Mouse (Mus musculus) urinary bladder, adult 18-20 months (tissue): Measurements from ENCODE around the gene Gys1.
A peak's percentile ranks its signal among the peaks of the same experiment; 100 is the strongest.

Source experiments
- DNase-seq, 2 experiments: peaks; one replicate each; pipeline ENCODE4 v3.0.0; 2022; ENCODE audit warnings: low spot score in 2 of 2, mixed read lengths in 2 of 2

Gene Gys1

DNA sequence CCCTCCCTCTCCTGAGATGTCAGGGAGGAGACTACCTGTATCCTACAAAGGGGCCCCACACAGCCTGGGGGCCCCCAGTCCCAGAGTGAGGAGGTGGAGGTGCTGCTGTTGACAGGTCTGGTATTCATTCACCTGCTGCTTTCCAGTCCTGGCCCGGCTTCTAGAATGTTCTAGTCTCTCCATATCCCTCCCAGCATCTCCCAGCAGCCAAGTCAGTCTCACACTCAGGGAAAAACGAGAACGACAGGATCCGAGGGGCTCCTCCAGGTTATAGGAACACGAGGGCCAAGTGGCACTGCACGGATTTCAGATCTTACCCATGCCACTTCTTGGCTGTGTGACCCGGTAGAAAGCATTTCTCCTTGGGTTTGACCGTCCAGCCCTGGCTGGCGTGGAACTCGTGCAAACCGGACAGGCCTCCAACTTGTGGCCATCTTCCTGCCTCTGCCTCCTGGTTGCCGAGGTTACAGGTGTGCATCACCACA, 19.9 kb upstream of the Gys1 start:
- no peak for DNase-seq

DNA sequence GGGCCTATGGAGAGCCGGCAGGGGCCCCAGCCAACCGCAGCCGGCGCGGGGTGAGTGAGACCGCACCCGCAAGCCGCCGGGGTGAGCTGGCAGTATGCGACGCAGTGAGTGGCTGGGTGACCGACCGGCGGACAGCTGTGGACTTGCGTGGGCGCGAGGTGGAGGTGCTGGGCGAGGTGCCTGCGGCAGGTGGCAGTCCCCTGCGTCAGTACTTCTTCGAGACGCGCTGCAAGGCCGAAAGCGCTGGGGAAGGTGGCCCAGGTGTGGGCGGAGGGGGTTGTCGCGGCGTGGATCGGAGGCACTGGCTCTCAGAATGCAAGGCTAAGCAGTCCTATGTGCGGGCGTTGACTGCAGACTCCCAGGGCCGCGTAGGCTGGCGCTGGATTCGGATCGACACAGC, 19.0 kb upstream of the Gys1 start:
- no peak for DNase-seq

DNA sequence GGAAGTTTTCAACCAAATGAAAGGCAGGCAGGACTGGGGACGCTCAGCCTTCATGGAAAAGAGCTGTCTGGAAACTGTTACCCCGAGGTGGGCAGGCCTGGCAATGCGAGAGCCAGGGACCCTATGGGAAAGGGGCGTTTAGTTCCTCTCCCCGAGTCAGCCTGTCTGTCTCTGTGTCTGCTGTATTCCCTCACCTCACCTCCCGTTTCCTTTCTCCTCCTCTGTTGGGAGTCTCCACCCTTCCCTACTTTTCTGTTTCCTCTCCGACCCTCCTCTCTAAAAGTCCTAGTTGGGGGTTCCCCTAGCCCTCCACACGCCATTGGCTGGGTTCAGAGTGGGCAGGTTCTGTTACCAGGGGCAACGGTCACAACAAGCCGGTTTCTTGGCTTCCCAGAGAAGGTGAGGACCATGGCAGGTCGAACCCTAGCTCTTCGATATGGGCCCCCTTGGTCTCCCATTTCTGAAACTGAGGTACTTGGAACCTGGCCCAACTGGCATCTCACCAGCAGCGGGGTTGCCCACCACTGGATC, 16.6 kb upstream of the Gys1 start:
- no peak for DNase-seq

DNA sequence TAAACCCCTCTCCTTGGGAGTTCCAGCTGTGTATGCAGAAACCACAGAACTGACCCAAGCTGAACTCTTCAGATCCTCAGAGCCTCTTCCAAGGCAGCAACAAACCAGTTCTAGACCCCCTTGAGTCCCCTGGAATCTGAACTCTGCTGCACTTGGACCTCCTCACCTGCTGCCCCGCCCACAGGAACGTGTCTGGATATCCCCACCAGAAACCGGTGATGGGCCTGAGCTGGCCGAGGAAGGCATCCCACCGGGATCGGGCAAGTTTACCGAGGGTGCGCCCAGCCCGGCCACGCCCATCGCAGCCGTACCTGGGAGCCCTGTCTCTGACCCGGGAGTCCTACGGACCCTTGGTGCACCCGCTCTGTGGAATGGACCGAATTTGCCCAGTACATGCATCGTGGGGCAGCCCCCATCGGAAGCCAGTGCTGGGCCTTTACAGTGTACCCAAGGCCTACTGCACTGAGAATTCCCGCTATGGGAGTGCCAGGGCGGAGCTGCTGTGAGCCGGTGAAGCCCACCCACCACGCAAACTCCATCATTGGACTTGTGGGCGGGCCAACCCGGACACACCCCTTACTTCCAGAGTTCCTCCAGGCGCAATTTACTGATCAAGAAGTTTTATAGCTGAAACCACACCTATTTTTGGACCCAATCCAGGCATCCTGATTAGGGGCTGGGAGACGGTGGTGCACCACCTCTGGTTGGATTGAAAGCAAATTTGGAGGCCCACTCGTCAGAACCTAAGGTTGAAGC, 14.6 kb upstream of the Gys1 start:
- DNase-seq: no peak

DNA sequence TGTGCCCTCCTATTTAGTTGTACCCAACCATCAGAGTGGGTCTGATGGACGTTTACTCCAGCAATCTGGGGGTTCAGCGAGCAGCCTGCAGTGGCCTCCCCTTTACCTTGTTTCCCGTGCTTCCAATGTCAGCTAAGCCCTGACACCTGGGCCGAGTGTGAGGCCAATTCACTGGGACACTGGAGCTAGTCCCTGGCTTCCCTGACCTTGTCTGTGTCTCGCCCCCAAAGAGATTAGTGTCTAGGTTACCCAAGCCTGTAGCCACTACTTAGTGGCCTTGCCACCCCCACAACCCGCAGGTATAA, 14.1 kb upstream of the Gys1 start, which contains the start of gene Lhb:
Lhb (plus strand) TSS at position 206 of the 305 bp plus-strand sequence.
- DNase-seq: no peak

DNA sequence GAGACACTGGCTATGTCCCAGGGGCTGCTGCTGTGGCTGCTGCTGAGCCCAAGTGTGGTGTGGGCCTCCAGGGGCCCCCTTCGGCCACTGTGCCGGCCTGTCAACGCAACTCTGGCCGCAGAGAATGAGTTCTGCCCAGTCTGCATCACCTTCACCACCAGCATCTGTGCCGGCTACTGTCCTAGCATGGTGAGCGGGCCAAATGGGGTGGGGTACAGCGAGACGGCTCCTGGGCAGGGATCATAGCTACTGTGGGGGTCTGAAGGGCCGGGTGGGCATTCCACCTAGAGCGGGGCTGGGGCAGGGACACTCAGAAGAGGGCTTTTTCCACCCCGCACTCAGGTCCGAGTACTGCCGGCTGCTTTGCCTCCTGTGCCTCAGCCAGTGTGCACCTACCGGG, 13.4 kb upstream of the Gys1 start:
- no peak for DNase-seq

DNA sequence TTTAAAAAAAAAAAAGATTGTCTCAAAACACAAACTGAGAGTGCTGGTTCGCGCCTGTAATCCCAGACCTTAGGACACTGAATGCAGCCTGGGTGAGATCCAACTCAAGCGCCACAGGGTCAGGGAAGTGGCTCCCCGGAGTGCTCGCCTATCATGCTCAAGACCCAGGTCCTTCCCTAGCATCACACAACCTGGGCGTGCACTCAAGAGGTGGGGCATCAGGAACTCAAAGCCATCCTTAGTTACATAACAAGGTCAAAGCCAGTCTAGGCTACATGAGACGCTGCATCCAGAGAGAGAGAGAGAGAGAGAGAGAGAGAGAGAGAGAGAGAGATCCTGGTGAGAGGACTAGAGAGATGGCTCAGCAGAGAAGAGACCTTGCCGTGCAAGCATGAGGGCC, 8.1 kb upstream of the Gys1 start:
- DNase-seq: no peak

DNA sequence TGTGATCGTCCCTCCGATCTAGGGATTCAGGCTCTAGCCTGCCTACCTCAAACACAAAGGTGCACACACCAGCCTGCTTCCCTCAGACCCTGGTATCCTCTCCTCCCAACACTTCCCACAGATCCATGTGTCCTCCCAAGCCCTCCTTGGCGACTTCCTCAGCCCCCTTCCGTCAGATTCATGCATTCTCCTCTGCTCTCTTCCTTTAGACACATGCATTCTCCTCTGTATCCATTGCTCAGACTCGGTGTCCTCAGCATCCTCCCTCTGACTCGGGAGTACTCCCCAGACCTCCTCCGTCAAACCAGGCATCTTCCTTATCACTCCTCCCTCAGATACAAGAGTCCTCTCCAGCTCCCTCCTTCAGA, 825 bp upstream of the Gys1 start:
- no peak for DNase-seq

DNA sequence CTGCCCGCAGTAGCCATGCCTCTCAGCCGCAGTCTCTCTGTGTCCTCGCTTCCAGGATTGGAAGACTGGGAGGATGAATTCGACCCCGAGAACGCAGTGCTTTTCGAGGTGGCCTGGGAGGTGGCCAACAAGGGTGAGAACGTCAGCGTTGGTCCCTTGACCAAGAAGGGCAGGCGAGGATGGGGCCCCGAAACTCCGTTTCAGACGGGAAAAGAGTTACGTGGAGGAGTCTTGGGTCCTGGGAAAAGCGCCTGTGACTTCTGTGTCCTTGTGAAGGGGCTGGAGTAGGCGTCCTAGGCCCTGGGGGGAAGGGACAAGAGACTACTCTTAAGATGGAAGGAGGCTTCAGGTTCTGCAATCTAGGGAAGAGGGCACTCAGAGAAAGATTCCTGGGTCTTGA, 394 bp downstream of the Gys1 start:
- no peak for DNase-seq

DNA sequence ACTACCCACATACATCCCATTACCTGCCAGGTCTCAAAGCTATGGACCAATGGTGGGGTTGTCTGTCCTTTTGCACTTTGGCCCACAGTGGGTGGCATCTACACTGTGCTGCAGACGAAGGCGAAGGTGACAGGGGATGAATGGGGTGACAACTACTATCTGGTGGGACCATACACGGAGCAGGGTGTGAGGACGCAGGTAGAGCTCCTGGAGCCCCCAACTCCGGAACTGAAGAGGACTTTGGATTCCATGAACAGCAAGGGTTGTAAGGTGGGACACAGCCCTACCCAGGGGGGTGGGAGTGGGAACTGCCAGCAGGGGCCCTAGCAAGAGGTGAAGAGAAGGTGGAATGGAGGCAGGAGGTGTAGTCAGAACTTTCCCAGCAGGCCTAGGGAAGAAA, 1.8 kb downstream of the Gys1 start:
- no peak for DNase-seq

DNA sequence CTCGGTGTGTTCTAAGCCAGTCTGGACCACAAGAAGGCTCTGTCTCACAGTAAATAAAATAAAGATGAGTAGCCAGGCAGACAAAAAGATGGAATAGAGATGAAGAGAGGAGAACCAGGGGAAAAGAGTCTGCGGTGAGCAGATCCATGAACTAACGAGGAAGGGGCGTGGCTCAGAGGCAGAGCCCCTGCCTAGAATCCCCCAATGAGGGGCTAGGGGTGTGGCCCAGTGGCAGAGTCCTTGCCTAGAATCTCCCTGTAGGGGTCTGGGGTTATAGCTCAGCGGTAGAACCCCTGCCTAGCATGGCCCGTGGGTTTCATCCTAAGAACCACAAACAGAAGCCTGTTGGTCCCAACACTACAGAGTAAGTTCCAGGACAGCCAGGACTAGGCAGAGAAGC, 2.4 kb downstream of the Gys1 start:
- no peak for DNase-seq

DNA sequence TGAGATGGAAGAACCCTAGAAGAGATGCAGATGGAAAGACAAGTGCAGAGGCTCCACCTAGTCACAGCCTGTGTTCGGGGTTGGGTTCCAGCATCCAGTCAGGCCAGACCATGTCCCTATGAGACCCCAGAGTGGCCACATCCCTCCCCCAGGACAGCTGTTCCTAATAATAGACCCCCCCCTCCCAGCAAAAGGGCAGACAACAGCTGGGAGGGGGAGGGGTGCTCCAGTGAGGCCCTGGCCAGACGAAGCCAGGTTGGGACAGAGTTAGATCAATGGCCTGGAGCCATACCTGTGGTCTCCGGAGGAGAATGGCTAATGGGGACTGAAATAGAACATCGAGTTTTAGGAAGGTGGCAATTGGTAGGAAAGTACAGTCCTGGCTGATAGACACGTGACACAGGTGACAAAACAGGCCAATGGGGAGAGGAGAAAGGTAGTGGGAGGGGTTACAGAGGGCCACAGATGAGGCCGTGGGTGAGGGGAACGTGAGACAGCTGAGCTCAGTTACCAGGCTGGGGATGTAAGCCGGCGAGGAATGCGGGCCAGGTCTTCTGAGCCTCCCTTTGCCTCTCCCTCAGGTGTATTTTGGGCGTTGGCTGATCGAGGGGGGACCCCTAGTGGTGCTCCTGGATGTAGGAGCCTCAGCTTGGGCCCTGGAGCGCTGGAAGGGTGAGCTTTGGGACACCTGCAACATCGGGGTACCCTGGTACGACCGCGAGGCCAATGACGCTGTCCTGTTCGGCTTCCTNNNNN, 3.1 kb downstream of the Gys1 start, which contains the start of gene Ruvbl2:
Ruvbl2 (minus strand) TSS at position 576 of the 756 bp plus-strand sequence.
- DNase-seq: no peak

DNA sequence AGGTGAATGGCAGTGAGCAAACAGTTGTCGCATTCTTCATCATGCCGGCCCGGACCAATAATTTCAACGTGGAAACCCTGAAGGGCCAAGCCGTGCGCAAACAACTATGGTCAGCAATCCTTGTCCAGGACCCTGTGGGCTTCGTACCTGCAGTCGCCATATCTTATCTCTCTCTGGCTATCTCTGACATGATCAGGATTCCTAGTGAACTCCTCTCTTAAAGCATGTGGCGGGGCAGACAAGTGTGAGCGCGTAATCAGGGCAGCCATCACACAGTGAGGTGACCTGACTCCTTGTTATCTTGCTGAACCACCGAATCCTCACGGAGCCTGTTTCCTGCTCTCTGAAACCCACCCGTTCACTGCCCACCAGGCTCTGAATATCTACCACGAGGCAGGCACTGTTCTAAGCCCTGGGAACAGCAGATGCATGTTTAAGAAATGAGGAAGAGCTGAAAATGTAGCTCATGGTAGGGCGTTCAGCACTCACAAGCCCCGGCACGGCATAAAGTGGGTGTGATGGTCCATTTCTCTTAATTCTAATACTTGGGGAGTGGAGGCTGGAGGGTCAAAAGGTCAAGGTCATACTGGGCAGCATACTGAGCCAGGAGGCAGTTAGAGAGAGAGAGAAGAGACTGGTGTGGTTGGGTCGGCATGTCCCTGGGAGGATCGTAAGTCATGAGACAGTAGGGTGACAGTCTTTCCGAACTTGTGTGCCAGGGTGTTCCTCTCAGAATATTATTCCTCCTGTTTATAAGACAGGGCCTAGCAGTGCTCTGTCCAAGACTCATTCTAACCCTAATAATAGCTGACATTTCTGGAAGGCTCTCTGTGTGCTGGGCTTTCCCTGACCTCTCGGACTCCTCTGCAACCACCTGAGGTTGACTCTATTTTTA, 9.1 kb downstream of the Gys1 start:
- no peak for DNase-seq

DNA sequence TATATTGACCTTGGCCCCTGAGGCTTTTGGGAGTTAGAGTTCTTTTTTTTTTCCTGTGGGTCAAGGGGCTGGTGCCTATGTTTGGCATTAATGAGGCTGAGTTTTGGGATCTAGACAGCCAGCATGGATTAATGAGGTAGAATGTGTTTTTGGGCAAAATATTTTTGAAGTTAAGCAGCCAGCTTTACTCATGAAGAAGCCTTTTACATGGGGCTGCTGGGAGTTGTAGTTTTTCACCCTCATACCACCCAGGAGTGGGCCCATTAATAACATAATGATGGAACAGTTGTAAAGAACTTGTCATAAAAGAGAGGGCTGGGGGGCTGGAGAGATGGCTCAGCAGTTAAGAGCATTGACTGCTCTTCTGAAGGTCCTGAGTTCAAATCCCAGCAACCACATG, 11.9 kb downstream of the Gys1 start:
- DNase-seq: no peak

DNA sequence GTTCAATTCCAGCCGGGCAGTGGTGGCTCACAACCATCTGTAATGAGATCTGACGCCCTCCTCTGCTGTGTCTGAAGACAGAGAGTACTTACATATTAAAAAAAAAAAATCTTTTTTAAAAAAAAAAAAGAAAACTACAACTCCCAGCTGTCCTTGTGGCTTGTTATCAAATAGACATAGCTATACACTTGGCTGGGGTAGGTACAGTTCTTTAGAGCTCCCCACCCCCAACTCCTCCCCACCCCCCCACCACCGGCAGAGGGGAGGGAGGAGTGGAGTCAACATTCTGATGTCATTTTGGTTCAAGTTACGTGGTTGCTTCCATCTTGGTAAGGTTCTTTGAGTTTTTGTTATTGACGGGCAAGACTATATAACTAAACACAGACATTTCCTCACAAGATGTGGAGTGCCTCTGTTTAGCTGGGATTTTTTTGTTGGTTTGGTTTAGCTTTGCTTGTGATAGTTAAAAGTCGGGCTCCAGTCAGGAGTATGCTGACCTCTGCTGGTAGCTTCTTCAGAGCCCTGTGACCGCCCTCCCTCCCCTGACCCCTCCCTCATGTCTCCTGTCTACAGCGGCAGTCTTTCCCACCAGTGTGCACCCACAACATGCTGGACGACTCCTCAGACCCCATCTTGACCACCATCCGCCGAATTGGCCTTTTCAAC, 12.8 kb downstream of the Gys1 start:
- no peak for DNase-seq

DNA sequence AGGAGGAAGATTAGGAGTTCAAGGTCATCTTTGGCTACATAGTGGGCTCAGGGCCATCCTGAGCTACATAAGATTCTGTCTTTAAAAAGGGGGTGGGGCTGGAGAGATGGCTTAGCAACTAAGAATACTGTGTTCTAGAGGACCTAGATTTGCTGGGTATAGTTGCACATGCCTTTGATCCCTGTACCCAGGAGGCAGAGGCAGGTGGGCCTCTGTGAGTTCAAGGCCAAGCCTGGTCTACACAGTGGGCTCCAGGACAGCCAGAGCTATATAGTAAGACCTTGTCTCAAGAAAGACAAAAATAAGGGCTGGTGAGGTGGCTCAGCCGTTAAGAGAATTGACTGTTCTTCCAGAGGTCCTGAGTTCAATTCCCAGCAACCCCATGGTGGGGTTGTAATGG, 15.3 kb downstream of the Gys1 start:
- DNase-seq: no peak

DNA sequence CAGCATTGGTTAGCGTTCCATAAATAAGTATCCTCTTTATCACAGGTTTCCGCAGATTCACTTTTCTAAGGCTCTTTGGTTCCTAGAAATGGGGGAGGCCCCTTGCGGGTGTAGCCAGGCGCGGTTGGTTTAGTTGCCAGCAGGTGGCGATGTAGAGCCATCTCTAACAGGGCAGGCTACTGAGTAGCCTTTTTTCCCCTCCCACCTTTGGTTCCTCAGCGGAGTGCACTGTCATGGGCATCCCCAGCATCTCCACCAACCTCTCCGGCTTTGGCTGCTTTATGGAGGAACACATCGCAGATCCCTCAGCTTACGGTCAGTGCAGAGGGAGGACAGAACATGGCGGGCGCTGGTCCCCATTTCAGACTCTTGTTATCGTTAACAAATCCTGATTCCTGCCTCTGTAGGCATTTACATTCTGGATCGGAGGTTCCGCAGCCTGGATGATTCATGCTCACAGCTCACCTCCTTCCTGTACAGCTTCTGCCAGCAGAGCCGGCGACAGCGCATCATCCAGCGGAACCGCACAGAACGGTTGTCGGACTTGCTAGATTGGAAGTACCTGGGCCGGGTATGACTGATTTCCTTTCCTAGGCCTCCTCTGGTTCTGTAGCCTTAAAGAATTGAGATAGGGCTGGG, 16.8 kb downstream of the Gys1 start:
- peak; percentile 56 to 61 for DNase-seq

DNA sequence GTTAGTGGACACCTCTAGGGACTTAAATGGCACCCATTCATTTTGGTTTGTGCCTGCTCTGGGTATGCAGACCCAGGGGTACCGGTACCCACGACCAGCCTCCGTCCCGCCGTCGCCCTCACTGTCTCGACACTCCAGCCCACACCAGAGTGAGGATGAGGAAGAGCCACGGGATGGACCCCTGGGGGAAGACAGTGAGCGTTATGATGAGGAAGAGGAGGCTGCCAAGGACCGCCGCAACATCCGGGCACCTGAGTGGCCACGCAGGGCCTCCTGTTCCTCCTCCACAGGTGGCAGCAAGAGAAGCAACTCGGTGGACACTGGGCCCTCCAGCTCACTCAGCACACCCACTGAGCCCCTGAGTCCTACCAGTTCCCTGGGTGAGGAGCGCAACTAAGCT, 20.3 kb downstream of the Gys1 start:
- DNase-seq: no peak

DNA sequence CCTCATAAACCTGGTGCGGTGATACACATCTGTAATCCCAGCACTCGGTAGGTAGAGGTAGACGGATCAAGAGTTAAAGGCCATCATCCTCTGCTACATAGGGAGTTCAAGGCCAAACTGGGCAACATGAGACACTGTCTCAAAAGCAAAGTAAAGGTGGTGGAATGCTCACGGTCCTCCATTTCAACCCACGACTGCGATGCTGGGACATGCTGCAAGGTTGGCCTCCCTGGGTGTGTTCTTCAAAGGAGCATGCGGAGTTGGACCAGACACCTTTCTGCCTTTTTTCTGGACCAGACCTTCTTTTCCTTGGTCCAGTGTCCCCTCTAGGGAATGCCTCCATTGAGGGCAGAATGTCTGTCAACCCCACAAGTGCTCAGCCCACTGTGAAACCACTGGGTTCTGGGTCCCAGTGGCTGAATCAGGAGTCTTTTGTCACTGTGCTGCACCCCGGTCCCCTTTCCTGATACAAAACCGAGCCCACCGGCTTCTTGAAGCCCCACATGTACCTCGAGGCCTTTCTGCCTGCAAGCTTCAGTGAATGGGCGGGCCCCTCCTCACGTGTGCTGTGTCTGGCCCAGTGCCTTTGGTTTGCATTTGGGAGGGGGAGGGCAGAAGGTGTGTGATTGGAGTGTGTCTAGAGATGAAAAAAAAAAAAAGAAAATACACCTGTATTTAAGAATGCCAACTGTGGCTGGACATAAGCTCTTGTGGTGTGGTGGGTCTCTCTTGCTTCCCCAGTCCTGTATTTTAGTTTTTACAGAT, 21.5 kb downstream of the Gys1 start:
- no peak for DNase-seq

DNA sequence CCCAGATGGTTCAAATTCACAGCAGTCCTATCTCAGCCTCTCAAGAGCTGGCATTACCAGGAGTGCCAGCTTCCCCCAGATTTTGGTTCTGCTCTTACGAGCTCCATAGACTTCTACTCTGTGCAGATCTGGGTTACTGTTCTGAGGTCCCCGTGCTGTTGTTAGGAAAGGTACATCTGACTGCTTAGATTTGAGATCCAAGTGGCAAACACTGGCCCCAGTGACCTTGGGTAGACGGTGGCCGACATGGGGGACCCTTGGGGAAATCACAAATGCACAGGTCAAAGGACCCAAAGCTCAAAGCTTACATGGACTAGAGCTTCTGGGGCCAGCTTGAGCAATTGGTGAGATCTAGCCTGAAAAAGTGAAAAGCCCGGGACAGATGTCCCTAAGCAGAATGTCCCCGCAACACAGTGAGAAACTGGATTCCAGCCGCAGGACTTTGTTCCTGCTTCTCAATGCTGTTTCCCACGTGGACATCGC, 22.1 kb downstream of the Gys1 start:
- DNase-seq: no peak
